Mouse (Mus musculus) embryonic facial prominence, embryonic 10.5 days (tissue): ENCODE measurements around the gene Glt6d1. TPM values are rescaled to one million over a fixed set of nuclear protein-coding genes. Genes with fewer than 3 reads are reported as not detected.

Source experiments
- DNase-seq: peaks from one replicate; pipeline ENCODE4 v3.0.0-alpha.2; 2017; ENCODE audit warnings: low spot score
- H3K27ac ChIP-seq: fragments of 300-500 bp; sonication (generic); replicated peaks from 2 replicates; pipeline ENCODE4 v1.5.1; 2016; ENCODE audit warnings: mild to moderate bottlenecking
- H3K27me3 ChIP-seq: fragments of 300-500 bp; sonication (generic); replicated peaks from 2 replicates; pipeline ENCODE4 v1.6.1; 2016; ENCODE audit warnings: low read depth, mild to moderate bottlenecking; ENCODE audit not compliant: poor library complexity, severe bottlenecking
- H3K36me3 ChIP-seq: fragments of 300-500 bp; sonication (generic); replicated peaks from 2 replicates; pipeline ENCODE4 v1.6.1; 2016; ENCODE audit warnings: mild to moderate bottlenecking, moderate library complexity
- H3K4me1 ChIP-seq: fragments of 300-500 bp; sonication (generic); 2 replicates; pipeline ENCODE4 v1.6.1; 2016
- H3K4me3 ChIP-seq: fragments of 300-500 bp; sonication (generic); 2 replicates; pipeline ENCODE4 v1.5.1; 2016; ENCODE audit warnings: mild to moderate bottlenecking, moderate library complexity
- H3K9me3 ChIP-seq: fragments of 300-500 bp; sonication (generic); 2 replicates; pipeline ENCODE4 v1.6.1; 2016; ENCODE audit warnings: mild to moderate bottlenecking
- WGBS: fragments of 180-500 bp; shearing (Covaris S2); methylation state at CpG from one replicate; pipeline ENCODE4 v1.1.7; 2016; 5-methylcytosine and 5-hydroxymethylcytosine counted together
- polyA plus RNA-seq: library from polyadenylated mRNA; unstranded; fragments of >200 nt; fragmentation: Nextera tagmentation; extraction: Ambion mirVana; gene quantifications from 2 replicates; pipeline ENCODE4 v1.2.1, GENCODE M21; 2016

Gene Glt6d1
- polyA plus RNA-seq, 1 experiment from 2014 or later: not detected

GRCm38 (mm10) chr2:25785573-25786322, 29.9 kb downstream of the Glt6d1 start:
- Histone ChIP-seq H3K4me1 (peaks cover 14% of the 10 kb centered on the region), H3K9me3 (no peaks in the 10 kb centered on the region), H3K27ac (no peak overlapping the region), H3K27me3 (no peaks in the 10 kb centered on the region), H3K36me3 (no peaks in the 10 kb centered on the region), H3K4me3 (no peak overlapping the region)
- 76% methylated on average over 5 of the region's 5 CpGs for WGBS
- peak; percentile 14 for DNase-seq

- Histone ChIP-seq H3K27me3 (no peaks in the 10 kb centered on the region), H3K4me3 (no peak within 1 kb of the TSS), H3K9me3 (no peaks in the 10 kb centered on the region), H3K4me1 (peaks cover 14% of the 10 kb centered on the region), H3K27ac (no peak within 1 kb of the TSS), H3K36me3 (no peaks in the 10 kb centered on the region)
- no peak for DNase-seq
- 87% methylated on average over 3 of the region's 3 CpGs for WGBS
Measured at GRCm38 (mm10) chr2:25781957-25782356, 33.7 kb downstream of the Glt6d1 start, which contains the start of gene Gm13539. Gm13539 (plus strand) TSS chr2:25782257.

GRCm38 (mm10) chr2:25780921-25781320, 34.7 kb downstream of the Glt6d1 start:
- DNase-seq: no peak
- Histone ChIP-seq H3K4me1 (peaks cover 7% of the 10 kb centered on the region; the same call in 1 of the 2 replicates), H3K27me3 (no peaks in the 10 kb centered on the region), H3K36me3 (no peaks in the 10 kb centered on the region), H3K9me3 (no peaks in the 10 kb centered on the region), H3K4me3 (no peak overlapping the region), H3K27ac (no peak overlapping the region)
- 66% methylated on average over 4 of the region's 4 CpGs for WGBS

- 90% methylated on average over 9 of the region's 9 CpGs for WGBS
- Histone ChIP-seq H3K27me3 (no peaks in the 10 kb centered on the region), H3K36me3 (no peaks in the 10 kb centered on the region), H3K4me3 (no peak overlapping the region), H3K4me1 (no peaks in the 10 kb centered on the region), H3K27ac (no peak overlapping the region), H3K9me3 (no peaks in the 10 kb centered on the region)
- no peak for DNase-seq
Measured at GRCm38 (mm10) chr2:25779076-25779475, 36.6 kb downstream of the Glt6d1 start.

- Histone ChIP-seq H3K27me3 (no peaks in the 10 kb centered on the region), H3K9me3 (no peaks in the 10 kb centered on the region), H3K36me3 (no peaks in the 10 kb centered on the region), H3K4me1 (no peaks in the 10 kb centered on the region), H3K27ac (no peak within 1 kb of the TSS), H3K4me3 (no peak within 1 kb of the TSS)
- 98% methylated on average over 1 of the region's 1 CpGs for WGBS
- DNase-seq: no peak
Measured at GRCm38 (mm10) chr2:25776717-25777116, 38.9 kb downstream of the Glt6d1 start, which contains the start of gene Lcn11. Lcn11 (plus strand) TSS chr2:25777017.

GRCm38 (mm10) chr2:25775991-25776390, 39.7 kb downstream of the Glt6d1 start:
- no peaks in the 10 kb centered on the region for H3K27me3 ChIP-seq
- H3K4me3 ChIP-seq: no peak overlapping the region
- 75% methylated on average over 3 of the region's 3 CpGs for WGBS
- H3K4me1 ChIP-seq: no peaks in the 10 kb centered on the region
- no peaks in the 10 kb centered on the region for H3K36me3 ChIP-seq
- no peaks in the 10 kb centered on the region for H3K9me3 ChIP-seq
- DNase-seq: no peak
- H3K27ac ChIP-seq: no peak overlapping the region

- 79% methylated on average over 2 of the region's 2 CpGs for WGBS
- H3K9me3 ChIP-seq: no peaks in the 10 kb centered on the region
- H3K27me3 ChIP-seq: no peaks in the 10 kb centered on the region
- no peaks in the 10 kb centered on the region for H3K4me1 ChIP-seq
- DNase-seq: no peak
- H3K4me3 ChIP-seq: no peak overlapping the region
- H3K36me3 ChIP-seq: no peaks in the 10 kb centered on the region
- no peak overlapping the region for H3K27ac ChIP-seq
Measured at GRCm38 (mm10) chr2:25774640-25775039, 41.0 kb downstream of the Glt6d1 start.

GRCm38 (mm10) chr2:25773507-25773906, 42.1 kb downstream of the Glt6d1 start:
- 86% methylated on average over 2 of the region's 2 CpGs for WGBS
- Histone ChIP-seq H3K9me3 (no peaks in the 10 kb centered on the region), H3K27ac (no peak overlapping the region), H3K4me1 (no peaks in the 10 kb centered on the region), H3K4me3 (no peak overlapping the region), H3K36me3 (no peaks in the 10 kb centered on the region), H3K27me3 (no peaks in the 10 kb centered on the region)
- no peak for DNase-seq

- Histone ChIP-seq H3K36me3 (no peaks in the 10 kb centered on the region), H3K4me1 (no peaks in the 10 kb centered on the region), H3K27me3 (no peaks in the 10 kb centered on the region), H3K4me3 (no peak overlapping the region), H3K9me3 (no peaks in the 10 kb centered on the region), H3K27ac (no peak overlapping the region)
- WGBS: 88% methylated on average over 4 of the region's 4 CpGs
- DNase-seq: no peak
Measured at GRCm38 (mm10) chr2:25767764-25768163, 47.9 kb downstream of the Glt6d1 start.

GRCm38 (mm10) chr2:25765269-25765668, 50.4 kb downstream of the Glt6d1 start, which contains the start of gene Lcn3:
Lcn3 (plus strand) TSS chr2:25765569.
- Histone ChIP-seq H3K27ac (no peak within 1 kb of the TSS), H3K9me3 (no peaks in the 10 kb centered on the region), H3K36me3 (no peaks in the 10 kb centered on the region), H3K4me3 (no peak within 1 kb of the TSS), H3K27me3 (no peaks in the 10 kb centered on the region), H3K4me1 (no peaks in the 10 kb centered on the region)
- 58% methylated on average over 2 of the region's 2 CpGs for WGBS
- DNase-seq: no peak

- Histone ChIP-seq H3K27ac (no peak overlapping the region), H3K27me3 (no peaks in the 10 kb centered on the region), H3K4me3 (no peak overlapping the region), H3K9me3 (no peaks in the 10 kb centered on the region; the same call in 1 of the 2 replicates), H3K4me1 (no peaks in the 10 kb centered on the region), H3K36me3 (no peaks in the 10 kb centered on the region)
- no peak for DNase-seq
- 28% methylated on average over 4 of the region's 4 CpGs for WGBS
Measured at GRCm38 (mm10) chr2:25758064-25758625, 57.5 kb downstream of the Glt6d1 start.

GRCm38 (mm10) chr2:25754201-25754600, 61.4 kb downstream of the Glt6d1 start:
- Histone ChIP-seq H3K36me3 (no peaks in the 10 kb centered on the region), H3K27me3 (no peaks in the 10 kb centered on the region), H3K4me1 (no peaks in the 10 kb centered on the region), H3K4me3 (no peak overlapping the region), H3K9me3 (no peaks in the 10 kb centered on the region; the same call in 1 of the 2 replicates), H3K27ac (no peak overlapping the region)
- 83% methylated on average over 1 of the region's 1 CpGs for WGBS
- no peak for DNase-seq
